Mouse (Mus musculus): ENCODE measurements at regions not wholly inside any gene's neighbourhood (a gene's known extent, or its start where the extent isn't known, plus 50 kb on each side); places are given as distances from the start of the nearest gene placed in this dataset.
A peak's percentile ranks its signal among the peaks of the same experiment; 100 is the strongest.

DNA sequence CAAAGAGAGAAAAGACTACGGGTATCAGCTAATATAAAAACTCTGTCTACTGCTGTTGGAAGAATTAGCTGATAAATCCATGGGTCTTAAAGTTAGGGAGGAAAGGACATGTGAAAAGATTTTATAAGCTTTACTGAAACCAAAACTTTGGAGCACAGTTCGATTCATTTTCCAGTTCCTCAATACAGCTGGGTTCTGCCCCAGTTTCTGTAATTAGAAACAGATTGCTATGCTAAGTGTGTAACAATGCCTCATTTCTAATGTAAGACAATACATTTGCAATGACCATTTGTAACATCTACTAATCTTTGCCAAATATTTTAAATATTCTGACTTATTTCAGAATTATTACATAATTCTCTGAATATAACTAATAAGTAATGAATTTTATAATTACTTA is 255.4 kb downstream of the Usp25 start:
- no peak for TF ChIP-seq CTCF (conservative IDR thresholded peaks at IDR 0.05)
- no peak for DNase-seq (ENCODE audit: low spot score in 2 of 2)
- H3K4me3 ChIP-seq = no peak overlapping the region
- 0 out of 2 replicates have a peak overlapping the region, but pooled peaks have one; percentile 28 for H3K27ac ChIP-seq

DNA sequence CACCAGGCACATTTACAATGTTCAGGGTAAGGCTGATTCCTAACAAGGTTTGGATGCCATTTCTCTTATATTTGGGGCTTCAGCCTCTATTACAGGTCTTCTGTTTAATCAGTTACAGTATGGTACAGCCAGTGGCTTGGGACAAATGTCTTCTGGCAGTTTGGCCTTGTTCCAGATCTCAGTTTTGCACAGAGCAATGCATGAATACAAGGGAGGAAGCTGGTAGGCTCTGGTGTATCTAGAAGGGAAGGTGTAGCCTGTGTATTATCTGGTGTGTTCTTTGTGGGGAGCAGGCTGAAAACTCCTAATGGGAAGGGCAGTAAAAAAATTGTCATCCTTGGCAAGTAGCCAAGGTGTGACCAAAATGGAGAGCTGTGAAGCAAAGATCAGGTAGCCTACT is 254.2 kb downstream of the Usp25 start:
- Histone ChIP-seq H3K27ac (no peak overlapping the region), H3K4me3 (no peak overlapping the region)
- no peak for DNase-seq (ENCODE audit: low spot score in 2 of 2)
- TF ChIP-seq CTCF (conservative IDR thresholded peaks at IDR 0.05) = no peak

DNA sequence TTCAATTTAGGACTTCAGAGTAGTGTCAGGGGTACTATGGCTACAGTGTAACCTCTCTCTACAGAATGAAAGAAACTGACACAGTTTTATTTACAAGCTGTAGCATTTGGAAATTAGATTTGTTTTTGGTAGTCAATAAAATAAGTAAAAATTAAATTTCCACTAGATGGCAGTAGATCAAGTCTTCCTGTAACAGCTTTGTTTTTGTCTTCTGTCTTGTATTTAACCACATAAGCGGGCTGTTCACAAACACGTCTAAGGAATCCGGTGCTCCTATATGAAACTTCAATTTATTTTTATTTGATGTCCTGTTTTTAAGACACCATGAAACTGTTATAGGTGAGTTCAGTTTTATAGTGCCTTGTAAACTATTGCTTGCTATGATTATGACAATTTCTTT is 238.8 kb downstream of the Usp25 start:
- peak; percentile 83 for TF ChIP-seq CTCF (conservative IDR thresholded peaks at IDR 0.05)
- no peak overlapping the region for H3K4me3 ChIP-seq
- DNase-seq (ENCODE audit: low spot score in 2 of 2) = no peak
- peak overlapping the region; percentile 41; the same call in 1 of the 2 replicates for H3K27ac ChIP-seq

DNA sequence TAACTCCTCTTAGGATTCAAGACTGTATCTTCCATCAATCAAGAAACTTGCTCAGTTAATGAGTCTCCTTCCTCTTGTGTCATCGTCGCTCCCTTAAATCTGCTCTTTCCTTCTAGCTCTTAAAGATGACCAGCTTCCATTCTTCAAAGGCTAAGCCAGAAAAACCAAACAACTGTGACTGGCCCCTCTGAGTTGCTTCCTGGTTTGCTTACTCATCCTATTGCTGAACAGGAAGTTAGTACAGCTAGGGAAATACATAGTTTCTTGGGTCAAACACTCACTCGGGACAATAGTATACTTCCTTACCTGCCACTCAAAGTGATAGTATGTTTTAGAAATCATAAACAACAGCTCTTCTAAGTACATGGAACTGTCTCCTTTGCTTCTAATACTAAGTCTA is 237.9 kb downstream of the Usp25 start:
- no peak overlapping the region for H3K27ac ChIP-seq
- no peak for TF ChIP-seq CTCF (conservative IDR thresholded peaks at IDR 0.05)
- no peak overlapping the region for H3K4me3 ChIP-seq
- no peak for DNase-seq (ENCODE audit: low spot score in 2 of 2)

DNA sequence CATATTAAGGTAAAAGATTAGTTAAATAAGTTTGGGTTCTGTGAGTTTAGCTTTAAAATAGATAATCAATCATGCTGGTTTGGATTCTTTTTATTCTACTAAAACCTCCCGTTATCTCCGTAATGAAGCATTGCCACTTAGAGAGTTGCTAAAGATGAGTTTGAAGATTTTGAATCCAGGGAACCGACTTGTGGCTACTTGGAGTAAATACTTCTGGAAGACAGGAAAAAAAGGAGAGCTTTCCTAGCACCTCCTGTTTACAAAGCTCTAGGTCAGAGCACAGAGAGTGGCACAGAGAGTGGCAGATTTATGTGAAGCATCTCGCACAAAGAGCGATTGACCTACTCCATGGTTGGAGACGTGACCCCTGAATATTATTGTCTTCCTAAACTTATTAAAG is 227.4 kb downstream of the Usp25 start:
- DNase-seq (ENCODE audit: low spot score in 2 of 2) = no peak
- TF ChIP-seq CTCF (conservative IDR thresholded peaks at IDR 0.05) = peak; percentile 43
- Histone ChIP-seq H3K4me3 (peak overlapping the region; percentile 53), H3K27ac (peak overlapping the region; percentile 96)

DNA sequence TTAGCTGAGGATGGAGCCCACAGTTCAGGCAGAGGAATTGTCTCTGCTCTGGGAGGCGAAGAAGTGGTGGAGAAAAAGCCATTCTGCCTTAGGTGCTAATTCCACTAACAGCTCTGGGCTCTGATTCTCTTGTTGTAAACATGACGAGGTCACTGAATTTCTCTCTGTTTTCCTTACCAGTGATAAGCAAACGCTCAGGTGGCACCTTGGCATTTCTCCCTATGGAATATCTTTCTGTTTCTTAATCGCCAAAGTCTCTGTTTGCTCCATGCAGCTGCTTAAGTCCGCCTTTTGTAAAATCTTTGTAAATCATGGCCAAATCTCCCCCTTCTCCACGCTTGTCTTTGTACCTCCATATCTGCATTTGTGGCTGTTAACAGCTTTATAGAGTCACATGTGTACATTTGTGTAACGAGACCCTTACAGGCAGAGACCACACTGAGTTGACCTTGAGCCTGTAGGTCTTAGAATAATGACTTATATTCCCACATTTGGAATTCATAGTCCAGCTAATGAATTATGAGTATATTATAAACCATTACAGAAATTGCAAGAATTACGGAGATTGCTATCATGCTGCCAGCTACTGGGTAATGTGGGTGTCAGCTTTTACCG is 225.8 kb downstream of the Usp25 start:
- no peak for DNase-seq (ENCODE audit: low spot score in 2 of 2)
- no peak for TF ChIP-seq CTCF (conservative IDR thresholded peaks at IDR 0.05)
- Histone ChIP-seq H3K27ac (peak overlapping the region; percentile 96), H3K4me3 (peak overlapping the region; percentile 53)

DNA sequence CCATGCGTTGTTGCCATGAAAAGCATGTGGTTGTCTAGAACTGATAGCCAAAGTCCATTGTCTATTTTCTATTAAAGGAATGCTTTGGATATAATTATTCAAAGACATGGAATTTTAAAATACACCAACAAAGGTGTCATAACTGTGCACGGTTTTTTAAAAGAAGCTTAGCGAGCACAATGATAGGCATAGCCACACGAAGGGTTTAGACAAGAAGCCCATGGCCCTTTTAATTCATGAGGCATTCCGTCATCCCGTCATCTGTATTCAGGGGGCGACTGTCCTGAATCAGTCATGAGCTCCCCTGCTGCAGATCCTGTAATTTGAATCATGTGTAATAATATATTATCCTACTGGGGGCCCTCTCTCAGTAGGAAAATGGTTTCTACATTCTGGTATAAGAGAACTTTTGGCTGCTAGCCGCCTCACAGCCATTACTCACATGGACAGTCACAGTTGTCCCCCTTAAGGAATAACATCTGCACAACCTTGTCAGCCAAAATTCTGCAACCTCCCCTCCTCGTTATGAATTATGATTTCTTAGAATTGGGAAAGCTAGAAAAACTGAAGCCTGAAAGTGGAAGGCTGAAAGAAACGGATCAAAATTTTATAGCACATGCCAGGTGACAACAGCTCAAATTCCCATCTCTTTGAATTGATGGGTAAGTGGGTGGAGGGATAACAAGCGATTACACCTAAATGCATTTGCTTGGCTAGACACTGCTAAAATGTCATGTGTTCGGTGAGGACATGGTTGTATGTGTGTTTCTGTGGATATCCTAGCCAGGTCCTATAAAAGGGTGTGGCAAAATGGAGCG is 225.1 kb downstream of the Usp25 start:
- peak; percentile 30 to 33 for DNase-seq (ENCODE audit: low spot score in 2 of 2)
- H3K4me3 ChIP-seq = peak overlapping the region; percentile 53
- peak overlapping the region; percentile 96 for H3K27ac ChIP-seq
- TF ChIP-seq CTCF (conservative IDR thresholded peaks at IDR 0.05) = 0 out of 2 replicates have a peak, but pooled peaks have one; percentile 4

DNA sequence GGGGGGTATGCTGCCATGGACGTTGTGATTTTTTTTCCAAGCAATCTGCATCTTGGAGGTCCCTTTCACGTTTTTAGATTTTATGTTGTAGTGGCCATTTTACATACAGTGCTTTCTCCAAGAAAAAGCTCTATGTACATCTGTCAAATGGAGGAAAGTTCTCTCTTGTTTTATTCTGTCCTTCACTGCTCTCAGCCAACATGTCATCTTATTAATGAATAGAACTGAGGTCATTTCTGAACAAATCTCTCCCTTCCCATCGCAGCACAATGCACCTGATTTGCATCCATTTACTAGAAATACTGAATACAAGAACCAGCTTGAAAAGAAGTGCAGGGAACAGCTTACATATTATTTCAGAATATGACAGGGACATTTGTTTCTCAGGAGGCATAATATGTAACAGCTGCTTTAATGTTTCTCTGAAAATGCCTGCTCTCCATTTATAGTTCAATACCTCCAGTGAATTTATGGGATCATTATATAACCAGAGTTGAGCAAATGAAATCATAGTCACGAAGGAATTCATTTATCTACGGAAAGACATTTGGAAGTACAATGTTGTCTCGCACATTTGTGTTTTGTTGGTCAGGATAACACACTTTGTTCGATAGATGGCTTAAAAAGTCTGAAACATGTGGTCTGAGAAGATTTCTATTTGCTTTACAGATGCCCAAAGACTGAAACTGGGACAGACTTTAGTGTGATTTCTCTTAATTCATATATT is 224.3 kb downstream of the Usp25 start:
- Histone ChIP-seq H3K27ac (peak overlapping the region; percentile 96), H3K4me3 (peak overlapping the region; percentile 53)
- DNase-seq (ENCODE audit: low spot score in 2 of 2) = peak in 1 of 2 experiments; percentile 18
- no peak for TF ChIP-seq CTCF (conservative IDR thresholded peaks at IDR 0.05)

DNA sequence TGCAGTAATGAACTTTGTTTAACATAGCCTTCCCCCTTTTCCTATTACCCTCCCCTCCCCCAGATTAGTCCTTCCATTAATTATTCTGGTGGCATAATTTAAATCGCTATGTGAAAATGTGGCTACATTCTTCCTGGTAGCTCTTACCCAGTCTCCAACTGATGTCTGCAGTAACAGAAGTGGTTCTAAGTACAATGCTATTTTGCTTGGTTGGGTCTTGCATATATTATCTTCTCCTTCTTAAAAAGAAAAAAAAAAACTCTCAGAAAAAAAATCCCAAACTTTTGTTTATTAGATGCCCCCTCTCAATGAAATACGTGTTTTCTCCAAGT is 223.7 kb downstream of the Usp25 start:
- DNase-seq (ENCODE audit: low spot score in 2 of 2) = no peak
- Histone ChIP-seq H3K4me3 (peak overlapping the region; percentile 53), H3K27ac (peak overlapping the region; percentile 96)
- TF ChIP-seq CTCF (conservative IDR thresholded peaks at IDR 0.05) = no peak

DNA sequence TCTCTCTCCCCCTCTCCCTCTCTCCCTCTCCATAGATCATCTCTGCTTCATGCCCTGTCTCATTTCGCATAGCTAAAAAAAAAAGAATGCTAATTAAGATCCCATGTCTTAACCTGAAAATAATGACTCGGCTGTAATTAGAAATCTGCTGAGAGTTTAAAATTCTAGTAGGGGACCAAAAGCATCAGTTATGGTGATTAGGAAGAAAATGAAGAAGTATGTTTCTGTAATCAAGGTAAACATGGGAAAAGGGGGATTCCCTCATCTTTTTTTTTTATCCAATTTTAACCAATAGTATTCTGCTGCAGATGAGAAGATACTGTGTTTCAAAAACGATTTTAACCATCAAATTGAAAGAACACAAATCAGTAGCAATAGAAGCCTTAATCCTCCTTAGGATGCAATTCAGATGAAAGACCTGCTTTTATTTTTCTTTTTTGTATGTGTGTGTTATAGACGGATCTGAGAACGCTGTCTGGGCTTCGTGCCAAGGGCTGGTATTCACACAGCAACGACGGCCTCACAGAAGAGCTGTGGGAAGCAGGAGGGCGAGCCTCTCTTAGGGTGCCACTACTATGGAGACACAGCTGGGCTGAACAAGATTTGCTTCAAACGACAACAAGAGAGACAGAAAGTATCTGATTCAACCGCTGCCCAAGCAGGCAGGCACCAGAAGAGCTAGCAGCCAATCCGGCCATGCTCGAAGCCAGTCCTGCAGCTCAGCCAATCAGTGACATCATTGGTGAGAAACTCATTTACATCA is 223.2 kb downstream of the Usp25 start:
- peak; percentile 75 to 89 for DNase-seq (ENCODE audit: low spot score in 2 of 2)
- Histone ChIP-seq H3K4me3 (peak overlapping the region; percentile 53), H3K27ac (peak overlapping the region; percentile 96)
- TF ChIP-seq CTCF (conservative IDR thresholded peaks at IDR 0.05) = no peak

DNA sequence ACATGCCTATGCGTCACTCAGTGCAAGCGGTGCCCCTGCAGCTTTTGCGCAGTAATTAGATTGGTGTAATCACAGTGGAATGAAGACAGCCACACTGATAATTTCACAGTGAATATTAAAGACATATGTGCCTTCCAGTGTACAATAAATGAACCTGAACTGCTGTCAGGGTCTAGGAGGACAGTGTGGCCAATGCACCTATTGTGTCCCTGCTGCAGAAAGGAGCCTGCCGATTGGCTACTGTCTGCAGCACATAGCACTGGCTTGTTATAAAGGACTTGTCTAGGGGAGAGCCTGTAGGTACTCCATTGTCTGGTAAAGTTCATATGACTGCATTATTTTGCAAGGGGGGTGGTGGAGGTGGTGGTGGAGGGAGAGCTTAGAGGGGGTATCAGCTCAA is 222.5 kb downstream of the Usp25 start:
- peak in 1 of 2 experiments; percentile 14 for DNase-seq (ENCODE audit: low spot score in 2 of 2)
- Histone ChIP-seq H3K4me3 (peak overlapping the region; percentile 41), H3K27ac (peak overlapping the region; percentile 96)
- TF ChIP-seq CTCF (conservative IDR thresholded peaks at IDR 0.05) = no peak

DNA sequence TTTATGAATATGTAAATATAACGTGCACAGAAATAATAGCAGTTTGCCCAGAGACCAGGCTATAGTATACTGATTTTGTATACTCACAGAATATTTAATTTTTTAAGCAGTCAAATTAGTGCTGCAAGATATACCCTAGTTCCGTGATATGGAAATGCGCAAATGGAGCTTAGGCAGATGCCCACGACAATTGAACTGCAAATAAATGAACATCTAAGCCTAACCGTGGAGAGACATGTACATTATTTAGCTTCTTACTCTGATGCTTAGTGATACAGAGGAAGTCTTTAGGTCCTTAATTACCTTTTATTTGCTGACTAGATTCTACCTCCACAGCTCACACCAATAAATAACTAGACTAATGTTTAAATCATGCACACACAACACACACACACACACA is 221.9 kb downstream of the Usp25 start:
- DNase-seq (ENCODE audit: low spot score in 2 of 2) = no peak
- TF ChIP-seq CTCF (conservative IDR thresholded peaks at IDR 0.05) = no peak
- no peak overlapping the region; the same call in 1 of the 2 replicates for H3K4me3 ChIP-seq
- peak overlapping the region; percentile 96 for H3K27ac ChIP-seq

Data from layer of hippocampus, adult 2 months (tissue).